Comparison of ENCODE assay signal across 8 mouse cellular contexts in genomic region chr4:144999903-145000382, GRCm38 (mm10).
DNase-seq lines count a peak whose midpoint lies in the region; ATAC-seq lines count a peak whose summit lies in the region.

No protein-coding gene starts in this region.

- H3K4me2 ChIP-seq in embryonic facial prominence, embryonic 12.5 days (replicated peaks), result peak overlapping the region; percentile 29
- peak overlapping the region; percentile 25 for H3K4me2 ChIP-seq in heart, embryonic 14.5 days (ENCODE audit: low read length)

- H3K36me3 ChIP-seq in embryonic facial prominence, embryonic 12.5 days, result no peaks in the 10 kb centered on the region
- 0 out of 2 replicates have a peak, but pooled peaks cover 11% of the 10 kb centered on the region for H3K36me3 ChIP-seq in heart, embryonic 14.5 days (ENCODE audit: control insufficient read depth, insufficient read depth, low read length)

- H3K27me3 ChIP-seq in embryonic facial prominence, embryonic 12.5 days, result no peaks in the 10 kb centered on the region
- H3K27me3 ChIP-seq in heart, embryonic 14.5 days (ENCODE audit: control insufficient read depth, insufficient read depth, low read length), result no peaks in the 10 kb centered on the region

- no peak overlapping the region for H3K4me3 ChIP-seq in embryonic facial prominence, embryonic 12.5 days
- no peak overlapping the region for H3K4me3 ChIP-seq in heart, embryonic 14.5 days (ENCODE audit: control insufficient read depth in 1 of 2, insufficient read depth in 1 of 2, low read depth in 1 of 2, low read length in 2 of 2)

- ATAC-seq in embryonic facial prominence, embryonic 12.5 days (ENCODE audit: insufficient number of reproducible peaks, insufficient read depth, low FRiP score, low TSS enrichment), result peak; percentile 91
- peak; percentile 81 for ATAC-seq in heart, embryonic 14.5 days (ENCODE audit: insufficient number of reproducible peaks, insufficient read depth, low FRiP score, low read depth)
- peak; percentile 21 for ATAC-seq in megakaryocyte, adult 5-6 weeks (ENCODE audit: poor library complexity, severe bottlenecking)

- no peaks in the 10 kb centered on the region for H3K9me3 ChIP-seq in embryonic facial prominence, embryonic 12.5 days
- H3K9me3 ChIP-seq in heart, embryonic 14.5 days (ENCODE audit: control insufficient read depth, low read length), result no peaks in the 10 kb centered on the region

- H3K4me1 ChIP-seq in embryonic facial prominence, embryonic 12.5 days, result peaks cover 45% of the 10 kb centered on the region
- H3K4me1 ChIP-seq in heart, embryonic 14.5 days (ENCODE audit: control insufficient read depth in 2 of 2, insufficient read depth in 2 of 2, low read length in 2 of 2), result peaks cover 19 to 36% of the 10 kb centered on the region in 2 experiments

- no peak overlapping the region for H3K9ac ChIP-seq in embryonic facial prominence, embryonic 12.5 days
- no peak overlapping the region for H3K9ac ChIP-seq in heart, embryonic 14.5 days (ENCODE audit: low read length)

- peak; percentile 21 for DNase-seq in layer of hippocampus, adult 11-12 months (ENCODE audit: low spot score)
- no peak for DNase-seq in layer of hippocampus, postnatal 25 days (ENCODE audit: extremely low spot score in 1 of 2, low spot score in 1 of 2)
- peak; percentile 93 for DNase-seq in kidney, postnatal 14 days
- peak; percentile 61 to 70 for DNase-seq in spleen, postnatal 14 days (ENCODE audit: low spot score in 2 of 2)
- DNase-seq in cerebellum, adult 11 months, result no peak

- peak overlapping the region; percentile 87 for H3K27ac ChIP-seq in embryonic facial prominence, embryonic 12.5 days
- H3K27ac ChIP-seq in heart, embryonic 14.5 days (replicated peaks in 1 of 2; ENCODE audit: control insufficient read depth in 1 of 2, insufficient read depth in 1 of 2, low read depth in 2 of 2, low read length in 2 of 2), result peak overlapping the region; percentile 73 to 76

- 18% methylated on average over 20 of the region's 20 CpGs for WGBS in embryonic facial prominence, embryonic 12.5 days
- WGBS in heart, embryonic 14.5 days, result 15% methylated on average over 20 of the region's 20 CpGs

Comparison
In these comparisons a context has a peak if more than half of its experiments do, and no peak if none do; other contexts are left out.
1. DNase-seq: peak in layer of hippocampus, adult 11-12 months (single experiment), kidney, postnatal 14 days (single experiment) and spleen, postnatal 14 days (2 of 2); none in layer of hippocampus, postnatal 25 days (0 of 2) and cerebellum, adult 11 months (single experiment).
2. ATAC-seq: peak in every context shown above with its lines; median percentile 91 in embryonic facial prominence, embryonic 12.5 days; 81 in heart, embryonic 14.5 days; 21 in megakaryocyte, adult 5-6 weeks.